Mouse (Mus musculus): ENCODE measurements at regions not wholly inside any gene's neighbourhood (a gene's known extent, or its start where the extent isn't known, plus 50 kb on each side); places are given as distances from the start of the nearest gene placed in this dataset.
"Not testable (repeated sequence)": the region's sequence is repeated elsewhere in the genome, so short reads cannot be mapped to it uniquely, and the experiment has no call there.

DNA sequence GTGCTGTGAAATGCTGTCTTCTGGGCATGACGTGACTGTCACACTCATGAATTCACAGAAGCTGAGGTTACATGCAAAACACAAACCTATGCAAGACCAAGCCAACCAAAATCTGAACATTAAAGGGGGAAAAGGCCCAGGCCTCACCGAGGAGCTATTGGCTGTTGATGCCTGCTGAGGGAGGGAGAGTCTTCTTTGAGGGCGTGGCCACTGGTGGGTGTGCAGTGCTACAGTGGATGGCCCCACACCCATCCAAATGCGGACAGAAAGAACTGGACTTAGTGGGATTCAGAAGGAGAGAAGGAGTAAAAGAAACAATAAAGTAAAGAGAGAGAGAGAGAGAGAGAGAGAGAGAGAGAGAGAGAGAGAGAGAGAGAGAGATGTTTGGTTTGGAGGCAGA lies 539.4 kb upstream of the Olfr1507 start:
- WGBS = no CpG with 5 or more reads among the region's 4 CpGs
- H3K27ac ChIP-seq (ENCODE audit: low read depth, low read length); H3K9me3 ChIP-seq (replicated peaks; ENCODE audit: control insufficient read depth, low read length); H3K36me3 ChIP-seq (ENCODE audit: control insufficient read depth, insufficient read depth, low read length); H3K27me3 ChIP-seq (replicated peaks; ENCODE audit: control insufficient read depth, insufficient read depth, low read length); H3K9ac ChIP-seq (ENCODE audit: low read length); H3K4me2 ChIP-seq (ENCODE audit: low read length); DNase-seq (ENCODE audit: low spot score); H3K4me1 ChIP-seq (ENCODE audit: control insufficient read depth, insufficient read depth, low read length); H3K4me3 ChIP-seq (ENCODE audit: low read depth, low read length); ATAC-seq: not testable (repeated sequence)

DNA sequence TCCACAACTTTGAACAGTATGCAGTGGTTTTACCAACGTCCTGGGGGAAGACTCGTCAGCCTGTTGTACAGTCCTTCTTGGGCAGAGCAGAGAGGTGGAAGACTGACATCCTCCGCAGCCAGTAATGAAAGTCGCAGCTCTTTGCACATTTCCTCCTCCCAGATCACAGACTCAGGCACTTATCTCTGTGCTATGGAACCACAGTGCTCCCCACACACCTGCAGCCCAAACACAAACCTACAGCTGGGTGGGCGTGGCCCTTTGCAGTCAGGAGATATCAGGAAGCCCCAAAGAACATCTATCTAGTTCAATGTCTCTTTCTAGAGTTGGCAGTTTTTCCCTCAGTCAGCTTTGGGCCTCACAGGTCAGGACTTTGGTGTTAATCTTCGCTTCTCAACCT lies 537.7 kb upstream of the Olfr1507 start:
- H3K4me1 ChIP-seq (ENCODE audit: control insufficient read depth, insufficient read depth, low read length); H3K9ac ChIP-seq (ENCODE audit: low read length); H3K36me3 ChIP-seq (ENCODE audit: control insufficient read depth, insufficient read depth, low read length); H3K27ac ChIP-seq (ENCODE audit: low read depth, low read length); H3K9me3 ChIP-seq (replicated peaks; ENCODE audit: control insufficient read depth, low read length); H3K4me3 ChIP-seq (ENCODE audit: low read depth, low read length); H3K27me3 ChIP-seq (replicated peaks; ENCODE audit: control insufficient read depth, insufficient read depth, low read length); H3K4me2 ChIP-seq (ENCODE audit: low read length); DNase-seq (ENCODE audit: low spot score); ATAC-seq: not testable (repeated sequence)
- 88% methylated on average over 1 of the region's 6 CpGs for WGBS

DNA sequence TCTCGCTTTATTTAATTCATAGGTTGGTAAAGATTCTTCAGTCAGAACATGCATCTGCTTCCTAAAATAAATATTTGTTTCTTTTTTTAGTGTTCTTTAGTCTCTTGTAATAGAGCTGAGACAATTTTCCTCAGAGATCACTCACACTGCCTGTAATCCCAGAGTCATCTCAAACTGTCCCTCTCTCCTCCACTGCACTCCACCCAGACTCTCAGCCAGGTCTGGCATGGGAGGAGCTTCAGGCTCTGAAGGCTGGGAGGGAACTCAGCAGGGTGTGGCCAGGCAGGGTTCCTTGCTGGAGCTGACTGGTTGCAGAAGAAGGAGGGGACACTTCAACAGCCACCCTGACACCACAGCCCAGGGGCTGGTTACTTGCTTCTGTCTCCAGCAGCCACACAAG lies 536.9 kb upstream of the Olfr1507 start:
- H3K4me3 ChIP-seq (ENCODE audit: low read depth, low read length); H3K9me3 ChIP-seq (replicated peaks; ENCODE audit: control insufficient read depth, low read length); H3K4me2 ChIP-seq (ENCODE audit: low read length); H3K36me3 ChIP-seq (ENCODE audit: control insufficient read depth, insufficient read depth, low read length); H3K27ac ChIP-seq (ENCODE audit: low read depth, low read length); H3K27me3 ChIP-seq (replicated peaks; ENCODE audit: control insufficient read depth, insufficient read depth, low read length); ATAC-seq; DNase-seq (ENCODE audit: low spot score); H3K4me1 ChIP-seq (ENCODE audit: control insufficient read depth, insufficient read depth, low read length); H3K9ac ChIP-seq (ENCODE audit: low read length): not testable (repeated sequence)
- WGBS = no CpG with 5 or more reads among the region's 1 CpGs

DNA sequence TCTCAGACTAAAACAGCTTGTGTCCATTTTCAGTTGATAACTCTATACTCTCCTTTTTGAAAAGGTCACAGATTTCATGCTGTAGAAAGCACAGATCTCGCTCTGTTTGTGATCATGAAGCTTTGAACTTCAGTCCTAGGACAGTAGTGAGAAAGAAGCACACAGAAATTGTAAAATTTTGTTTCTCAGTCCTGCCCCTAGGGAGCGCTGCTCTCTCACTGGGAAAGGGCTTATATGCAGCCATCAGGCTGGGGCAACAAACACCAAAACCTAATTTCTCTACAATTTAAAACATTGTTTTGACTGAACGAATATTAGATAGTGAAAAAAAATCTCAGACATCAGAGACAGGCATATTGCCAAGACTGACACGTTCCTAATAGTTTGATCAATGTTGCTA lies 534.7 kb upstream of the Olfr1507 start:
- not testable (repeated sequence) for H3K27me3 ChIP-seq (replicated peaks; ENCODE audit: control insufficient read depth, insufficient read depth, low read length); H3K36me3 ChIP-seq (ENCODE audit: control insufficient read depth, insufficient read depth, low read length); H3K9ac ChIP-seq (ENCODE audit: low read length); ATAC-seq; H3K4me3 ChIP-seq (ENCODE audit: low read depth, low read length); DNase-seq (ENCODE audit: low spot score); H3K4me1 ChIP-seq (ENCODE audit: control insufficient read depth, insufficient read depth, low read length); H3K27ac ChIP-seq (ENCODE audit: low read depth, low read length); H3K4me2 ChIP-seq (ENCODE audit: low read length); H3K9me3 ChIP-seq (replicated peaks; ENCODE audit: control insufficient read depth, low read length)
- WGBS = no CpG with 5 or more reads among the region's 4 CpGs

DNA sequence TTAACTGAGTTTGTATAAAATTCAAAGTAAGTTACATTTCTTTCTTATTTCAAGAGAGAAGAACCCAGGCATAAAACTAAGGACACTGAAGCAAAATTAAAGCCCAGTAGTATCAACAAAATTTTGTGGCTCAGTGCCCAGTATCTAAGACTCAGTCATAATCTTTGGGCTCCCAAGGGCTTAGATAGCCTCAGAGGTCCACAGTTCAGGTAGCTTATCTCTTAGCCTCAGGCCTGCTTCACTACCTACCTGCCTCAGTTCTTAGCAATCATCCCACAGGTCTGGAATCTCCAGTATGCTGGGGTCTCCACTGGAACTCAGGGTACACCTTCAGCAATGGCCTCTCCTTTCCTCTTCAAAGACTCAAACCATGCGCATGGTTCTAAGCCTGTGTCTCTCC lies 531.4 kb upstream of the Olfr1507 start:
- WGBS = no CpG with 5 or more reads among the region's 1 CpGs

DNA sequence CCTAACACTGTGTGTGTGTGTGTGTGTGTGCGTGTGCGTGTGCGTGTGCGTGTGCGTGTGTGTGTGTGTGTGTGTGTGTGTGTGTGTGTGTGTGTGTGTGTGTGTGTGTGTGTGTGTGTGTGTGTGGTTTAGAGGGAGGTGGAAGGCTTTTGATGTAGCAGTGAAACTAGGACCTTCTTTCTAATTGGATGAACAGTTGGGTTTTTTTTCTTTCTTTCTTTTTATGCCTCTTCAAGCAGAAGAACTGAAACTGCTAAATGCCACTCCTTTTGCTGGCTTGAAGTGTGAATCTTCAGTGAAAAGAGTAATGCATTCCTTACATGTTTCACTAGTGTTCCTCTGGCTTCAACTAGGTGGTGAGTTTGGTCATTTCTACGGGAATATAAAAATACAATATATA lies 524.6 kb upstream of the Olfr1507 start:
- H3K9me3 ChIP-seq (replicated peaks; ENCODE audit: control insufficient read depth, low read length); H3K4me1 ChIP-seq (ENCODE audit: control insufficient read depth, insufficient read depth, low read length); H3K4me3 ChIP-seq (ENCODE audit: low read depth, low read length); H3K27me3 ChIP-seq (replicated peaks; ENCODE audit: control insufficient read depth, insufficient read depth, low read length); ATAC-seq; H3K4me2 ChIP-seq (ENCODE audit: low read length); H3K36me3 ChIP-seq (ENCODE audit: control insufficient read depth, insufficient read depth, low read length); H3K9ac ChIP-seq (ENCODE audit: low read length); H3K27ac ChIP-seq (ENCODE audit: low read depth, low read length); DNase-seq (ENCODE audit: low spot score): not testable (repeated sequence)
- WGBS = no CpG with 5 or more reads among the region's 6 CpGs

More for the DNA sequence above, 531.4 kb upstream of the Olfr1507 start:
- not testable (repeated sequence) for H3K9me3 ChIP-seq (replicated peaks; ENCODE audit: control insufficient read depth, low read length); H3K36me3 ChIP-seq (ENCODE audit: control insufficient read depth, insufficient read depth, low read length); H3K4me2 ChIP-seq (ENCODE audit: low read length); H3K27ac ChIP-seq (ENCODE audit: low read depth, low read length); H3K27me3 ChIP-seq (replicated peaks; ENCODE audit: control insufficient read depth, insufficient read depth, low read length); DNase-seq (ENCODE audit: low spot score); H3K4me3 ChIP-seq (ENCODE audit: low read depth, low read length); H3K4me1 ChIP-seq (ENCODE audit: control insufficient read depth, insufficient read depth, low read length); ATAC-seq; H3K9ac ChIP-seq (ENCODE audit: low read length)

DNA sequence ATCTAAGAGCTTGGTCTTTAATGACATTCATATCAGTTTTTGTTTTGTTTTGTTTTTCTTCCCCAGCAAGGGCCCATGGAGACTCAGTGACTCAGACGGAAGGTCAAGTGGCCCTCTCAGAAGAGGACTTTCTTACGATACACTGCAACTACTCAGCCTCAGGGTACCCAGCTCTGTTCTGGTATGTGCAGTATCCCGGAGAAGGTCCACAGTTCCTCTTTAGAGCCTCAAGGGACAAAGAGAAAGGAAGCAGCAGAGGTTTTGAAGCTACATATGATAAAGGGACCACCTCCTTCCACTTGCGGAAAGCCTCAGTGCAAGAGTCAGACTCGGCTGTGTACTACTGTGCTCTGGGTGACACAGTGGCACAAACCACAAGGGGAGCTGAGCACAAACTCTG lies 512.2 kb upstream of the Olfr1507 start:
- H3K4me1 ChIP-seq (ENCODE audit: control insufficient read depth, insufficient read depth, low read length) = not testable (repeated sequence)
- no CpG with 5 or more reads among the region's 5 CpGs for WGBS

DNA sequence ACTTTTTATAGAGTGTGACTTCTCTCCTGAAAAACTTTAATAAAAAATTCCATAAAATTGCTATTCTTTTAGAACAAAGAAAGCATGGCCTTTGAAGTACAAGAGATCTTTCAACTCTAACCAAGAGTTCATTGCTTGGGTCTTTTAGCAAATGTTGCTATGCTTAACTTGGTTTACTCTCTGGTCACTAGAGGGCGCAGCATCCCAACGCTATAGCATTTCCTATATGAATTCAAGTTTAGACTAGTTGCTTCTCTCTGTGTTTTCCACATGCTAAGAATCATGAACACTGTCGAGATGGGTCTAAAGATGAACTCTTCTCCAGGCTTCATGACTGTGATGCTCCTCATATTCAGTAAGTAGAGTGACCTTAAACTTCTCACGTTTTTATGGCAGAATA lies 511.8 kb upstream of the Olfr1507 start:
- H3K27me3 ChIP-seq (replicated peaks; ENCODE audit: control insufficient read depth, insufficient read depth, low read length); H3K36me3 ChIP-seq (ENCODE audit: control insufficient read depth, insufficient read depth, low read length); ATAC-seq; H3K27ac ChIP-seq (ENCODE audit: low read depth, low read length); H3K4me3 ChIP-seq (ENCODE audit: low read depth, low read length); H3K4me2 ChIP-seq (ENCODE audit: low read length); H3K9me3 ChIP-seq (replicated peaks; ENCODE audit: control insufficient read depth, low read length); DNase-seq (ENCODE audit: low spot score); H3K4me1 ChIP-seq (ENCODE audit: control insufficient read depth, insufficient read depth, low read length); H3K9ac ChIP-seq (ENCODE audit: low read length): not testable (repeated sequence)
- WGBS = no CpG with 5 or more reads among the region's 4 CpGs

More for the DNA sequence above, 512.2 kb upstream of the Olfr1507 start:
- H3K9ac ChIP-seq (ENCODE audit: low read length); H3K27me3 ChIP-seq (replicated peaks; ENCODE audit: control insufficient read depth, insufficient read depth, low read length); H3K27ac ChIP-seq (ENCODE audit: low read depth, low read length); H3K36me3 ChIP-seq (ENCODE audit: control insufficient read depth, insufficient read depth, low read length); H3K4me3 ChIP-seq (ENCODE audit: low read depth, low read length); H3K9me3 ChIP-seq (replicated peaks; ENCODE audit: control insufficient read depth, low read length); DNase-seq (ENCODE audit: low spot score); ATAC-seq; H3K4me2 ChIP-seq (ENCODE audit: low read length): not testable (repeated sequence)

DNA sequence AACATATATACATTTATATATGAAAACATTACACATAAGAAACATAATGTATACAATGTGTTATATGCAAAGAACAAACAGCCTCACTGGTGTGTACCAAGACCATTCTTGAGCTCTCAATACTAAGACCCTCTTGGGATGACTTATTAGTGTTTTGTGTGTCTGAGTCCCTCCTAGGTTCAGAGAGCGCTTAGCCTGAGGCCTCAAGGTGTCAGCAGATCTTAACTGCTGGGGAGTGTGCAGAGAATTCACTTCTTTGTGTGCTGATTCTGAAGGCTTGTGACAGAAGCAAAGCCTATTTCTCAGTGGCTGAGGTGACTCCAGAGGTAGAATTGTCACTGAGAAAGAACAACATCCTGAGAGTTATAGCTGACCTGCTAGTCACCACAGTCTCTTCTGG lies 505.7 kb upstream of the Olfr1507 start:
- 89% methylated on average over 1 of the region's 1 CpGs for WGBS
- not testable (repeated sequence) for H3K4me3 ChIP-seq (ENCODE audit: low read depth, low read length); H3K9me3 ChIP-seq (replicated peaks; ENCODE audit: control insufficient read depth, low read length); H3K4me2 ChIP-seq (ENCODE audit: low read length); H3K27me3 ChIP-seq (replicated peaks; ENCODE audit: control insufficient read depth, insufficient read depth, low read length); DNase-seq (ENCODE audit: low spot score); H3K9ac ChIP-seq (ENCODE audit: low read length); H3K36me3 ChIP-seq (ENCODE audit: control insufficient read depth, insufficient read depth, low read length); ATAC-seq; H3K4me1 ChIP-seq (ENCODE audit: control insufficient read depth, insufficient read depth, low read length); H3K27ac ChIP-seq (ENCODE audit: low read depth, low read length)

All from forebrain, embryonic 14.5 days (tissue).